24 mouse cellular contexts compared by ENCODE assay signal in genomic region chr6:6925264-6925663, GRCm38 (mm10). TPM values are rescaled to one million over a fixed set of nuclear protein-coding genes. Genes with fewer than 3 reads are reported as not detected.
DNase-seq lines count a peak whose midpoint lies in the region; ATAC-seq lines count a peak whose summit lies in the region.
"Had no signal": no experiment of that assay in that cellular context is flagged by ENCODE, and none has a peak within 500 bp of the region (broad histone marks: within the 10 kb centered on the region; RNA-seq: fewer than 3 reads in every experiment).

No protein-coding gene starts in this region.

- DNase-seq in cerebellum, adult 18-20 months: no peak
- peak; percentile 9 to 40 for DNase-seq in layer of hippocampus, adult 18-20 months (ENCODE audit: low spot score in 2 of 2)
- no peak for DNase-seq in layer of hippocampus, postnatal 36 days
- peak; percentile 52 for DNase-seq in brain, adult 2 months (ENCODE audit: low read depth, low spot score)
- no peak for DNase-seq in kidney, postnatal 25 days
- DNase-seq: adrenal gland, adult 8-10 months; adrenal gland, postnatal 14 days; adrenal gland, postnatal 36 days; B cell, adult 2 months; cerebellum, adult 11-12 months; cerebellum, adult 8-10 months; cerebellum, adult 9-11 months; cerebellum, postnatal 14 days; cerebellum, postnatal 36 days; embryo, embryonic 11 days had no signal

- 0 out of 2 replicates have a peak, but pooled peaks have one; percentile 20 for ATAC-seq in cerebellum, adult (ENCODE audit: insufficient number of reproducible peaks, low FRiP score, low TSS enrichment)
- ATAC-seq: activated CD4-positive, CD25-positive, alpha-beta regulatory T cell, adult 4 months; CD4-positive, CD25-positive, alpha-beta regulatory T cell, adult 4 months; forebrain, embryonic 14.5 days; forebrain, embryonic 16.5 days; Patski had no signal

RNA-seq across cellular contexts. Expression of gene Sdhaf3, which starts 30.5 kb away (rescaled TPM):
- total RNA-seq in layer of hippocampus, adult 18-20 months (2021): 1 to 10 TPM; 6.5 to 6.6 TPM
- total RNA-seq in layer of hippocampus, postnatal 36 days (2021): 1 to 10 TPM; 6.6 to 6.8 TPM

RNA-seq across cellular contexts. Expression of gene Dlx5, which starts 43.4 kb away (rescaled TPM):
- total RNA-seq in layer of hippocampus, adult 18-20 months (2021): 1 to 10 TPM; 6.1 TPM
- 1 to 10 TPM; 4.7 to 5.8 TPM for total RNA-seq in layer of hippocampus, postnatal 36 days (2021)
- total RNA-seq: CH12.LX; common myeloid progenitor, adult 5-6 weeks; G1E had no signal

Comparison
In these comparisons a context has a peak if more than half of its experiments do, and no peak if none do; other contexts are left out.
1. DNase-seq: peak in layer of hippocampus, adult 18-20 months (2 of 2) and brain, adult 2 months (single experiment); none in cerebellum, adult 18-20 months (0 of 2), layer of hippocampus, postnatal 36 days (0 of 2) and kidney, postnatal 25 days (0 of 2).